In genomic region chr6:100883233-100883632, GRCm38 (mm10) we compare ENCODE assay signal across 7 mouse cellular contexts. TPM values are rescaled to one million over a fixed set of nuclear protein-coding genes. Genes with fewer than 3 reads are reported as not detected.
A peak's percentile ranks its signal among the peaks of the same experiment; 100 is the strongest.
DNase-seq lines count a peak whose midpoint lies in the region; ATAC-seq and TF ChIP-seq lines count a peak whose summit lies in the region.

No protein-coding gene starts in this region.

- TF ChIP-seq POLR2A in bone marrow macrophage, adult 2 months (IDR thresholded peaks at IDR 0.05; ENCODE audit: borderline replicate concordance, low read depth, low read length) = no peak

- H3K9me3 ChIP-seq in G1E (replicated peaks) = peaks cover 11% of the 10 kb centered on the region

- no peaks in the 10 kb centered on the region for H3K36me3 ChIP-seq in G1E (replicated peaks)

- DNase-seq in layer of hippocampus, adult 11-12 months (ENCODE audit: low spot score) = peak; percentile 25
- no peak for DNase-seq in layer of hippocampus, adult 9-10 months (ENCODE audit: low spot score)
- no peak for DNase-seq in G1E (ENCODE audit: low spot score)
- DNase-seq in kidney, postnatal 10 days = peak; percentile 50
- peak; percentile 8 for DNase-seq in retina, adult 2 months (ENCODE audit: low read depth, low spot score)
- no peak for DNase-seq in right cerebral cortex, postnatal 25 days

- H3K27ac ChIP-seq in bone marrow macrophage, adult 2 months (ENCODE audit: insufficient read depth, low read depth, low read length) = no peak overlapping the region

- peaks cover 5% of the 10 kb centered on the region; the same call in 1 of the 2 replicates for H3K4me1 ChIP-seq in G1E (ENCODE audit: insufficient read depth, low read depth, low read length)
- no peaks in the 10 kb centered on the region for H3K4me1 ChIP-seq in bone marrow macrophage, adult 2 months (ENCODE audit: control insufficient read depth, insufficient read depth, low read length)

- H3K27me3 ChIP-seq in G1E (ENCODE audit: insufficient read depth, low read length) = no peaks in the 10 kb centered on the region; the same call in 1 of the 2 replicates

- H3K4me3 ChIP-seq in G1E (ENCODE audit: low read depth, low read length) = no peak overlapping the region
- no peak overlapping the region for H3K4me3 ChIP-seq in bone marrow macrophage, adult 2 months (ENCODE audit: insufficient read depth, low read length)

- ATAC-seq in G1E (ENCODE audit: extremely low read depth, insufficient number of reproducible peaks, low FRiP score, poor library complexity, severe bottlenecking) = no peak

- TF ChIP-seq CTCF in G1E (IDR thresholded peaks at IDR 0.05; ENCODE audit: low read depth, low read length) = 0 out of 2 replicates have a peak, but pooled peaks have one; percentile 29
- peak; percentile 40; the same call in 1 of the 2 replicates for TF ChIP-seq CTCF in bone marrow macrophage, adult 2 months (IDR thresholded peaks at IDR 0.05; ENCODE audit: low read depth, low read length)

RNA-seq across cellular contexts. Expression of gene Ppp4r2, which starts 49.8 kb away (rescaled TPM):
- total RNA-seq in G1E (2014; fragmentation: Nextera tagmentation) (94.4 and 139 TPM in 2 replicates), G1E (2017) (86.0 and 111 TPM in 2 replicates)
- 48.1 and 80.1 TPM in 2 replicates for polyA plus RNA-seq in G1E (2012)
- 66.7 and 69.2 TPM in 2 replicates for polyA plus RNA-seq in bone marrow macrophage, adult 2 months (2012; ENCODE audit: insufficient read depth, insufficient read length, missing spikeins)

Comparison
In these comparisons a context has a peak if more than half of its experiments do, and no peak if none do; other contexts are left out.
1. DNase-seq: peak in layer of hippocampus, adult 11-12 months (single experiment), kidney, postnatal 10 days (single experiment) and retina, adult 2 months (single experiment); none in layer of hippocampus, adult 9-10 months (single experiment), G1E (single experiment) and right cerebral cortex, postnatal 25 days (single experiment).